ENCODE assay signal across 18 mouse cellular contexts in genomic region chr3:27901846-27902245, GRCm38 (mm10). TPM values are rescaled to one million over a fixed set of nuclear protein-coding genes. Genes with fewer than 3 reads are reported as not detected.
A peak's percentile ranks its signal among the peaks of the same experiment; 100 is the strongest.
DNase-seq lines count a peak whose midpoint lies in the region; TF ChIP-seq lines count a peak whose summit lies in the region.
"Had no signal": no experiment of that assay in that cellular context is flagged by ENCODE, and none has a peak within 500 bp of the region (broad histone marks: within the 10 kb centered on the region; RNA-seq: fewer than 3 reads in every experiment).

No protein-coding gene starts in this region.

- peak; percentile 60 for TF ChIP-seq CTCF in layer of hippocampus, adult 2 months (conservative IDR thresholded peaks at IDR 0.05)

- no peak overlapping the region for H3K4me3 ChIP-seq in layer of hippocampus, adult 2 months
- H3K4me3 ChIP-seq: heart, embryonic 15.5 days; hindbrain, embryonic 15.5 days; limb, embryonic 15.5 days; neural tube, embryonic 15.5 days had no signal

- H3K27ac ChIP-seq in layer of hippocampus, adult 2 months: no peak overlapping the region
- H3K27ac ChIP-seq: heart, embryonic 15.5 days; hindbrain, embryonic 15.5 days; limb, embryonic 15.5 days; neural tube, embryonic 15.5 days had no signal

- peak; percentile 15 to 16 for DNase-seq in cerebellum, postnatal 10 days
- DNase-seq in cerebellum, adult 9-11 months: no peak
- DNase-seq in layer of hippocampus, adult 2 months (ENCODE audit: low spot score in 2 of 2): no peak
- no peak for DNase-seq in layer of hippocampus, adult 11-12 months (ENCODE audit: low spot score)
- peak; percentile 47 for DNase-seq in thymus, postnatal 4 days
- no peak for DNase-seq in thymus, postnatal 0 days (ENCODE audit: low spot score)
- DNase-seq in retina, postnatal 1 day: no peak
- DNase-seq in embryo, embryonic 10 days (ENCODE audit: low spot score): no peak
- DNase-seq: cerebellum, postnatal 36 days; gastrocnemius, postnatal 14 days had no signal

RNA-seq across cellular contexts. Expression of gene Tmem212, which starts 5.7 kb away (rescaled TPM):
- total RNA-seq in layer of hippocampus, adult 2 months (2021): 1 to 10 TPM in 1 of 2 experiments, under 1 TPM in 1; 0.88 to 2.2 TPM
- 1.2 and 1.3 TPM in 2 replicates for polyA plus RNA-seq in thymus, postnatal 0 days (2015; fragmentation: Nextera tagmentation; extraction: Ambion mirVana)
- total RNA-seq: adrenal gland, adult 18-20 months; gastrocnemius, postnatal 14 days; megakaryocyte progenitor cell, adult 5-6 weeks had no signal
- polyA plus RNA-seq: forebrain, embryonic 14.5 days; heart, embryonic 15.5 days; hindbrain, embryonic 15.5 days; limb, embryonic 15.5 days; stomach, embryonic 14.5 days had no signal

RNA-seq across cellular contexts. Expression of gene Pld1, which starts 36.6 kb away (rescaled TPM):
- 1 to 10 TPM; 6.9 to 9.0 TPM for total RNA-seq in layer of hippocampus, adult 2 months (2021)
- 3.6 and 4.8 TPM in 2 replicates for polyA plus RNA-seq in thymus, postnatal 0 days (2015; fragmentation: Nextera tagmentation; extraction: Ambion mirVana)

Comparison
In these comparisons a context has a peak if more than half of its experiments do, and no peak if none do; other contexts are left out.
1. DNase-seq: peak in cerebellum, postnatal 10 days (2 of 2) and thymus, postnatal 4 days (single experiment); none in cerebellum, adult 9-11 months (single experiment), layer of hippocampus, adult 2 months (0 of 2), layer of hippocampus, adult 11-12 months (single experiment), thymus, postnatal 0 days (single experiment), retina, postnatal 1 day (single experiment) and embryo, embryonic 10 days (single experiment).